Comparison of ENCODE assay signal across 41 mouse cellular contexts in genomic region chr8:19293060-19293459, GRCm38 (mm10). TPM values are rescaled to one million over a fixed set of nuclear protein-coding genes. Genes with fewer than 3 reads are reported as not detected.
"Had no signal": no experiment of that assay in that cellular context is flagged by ENCODE, and none has a peak within 500 bp of the region (broad histone marks: within the 10 kb centered on the region; RNA-seq: fewer than 3 reads in every experiment).

TSS of gene Defb3 (plus strand) at chr8:19293360.

RNA-seq across cellular contexts. Expression of gene Defb3, which starts in this region (rescaled TPM):
- total RNA-seq: heart, postnatal 10 days; heart, postnatal 14 days; heart, postnatal 25 days; heart, postnatal 36 days; heart, postnatal 4 days; hematopoietic stem cell, adult 5-6 weeks; hindbrain, postnatal 0 days; layer of hippocampus, adult 18-20 months; layer of hippocampus, adult 2 months; layer of hippocampus, adult 8-10 months; layer of hippocampus, postnatal 10 days; layer of hippocampus, postnatal 14 days; layer of hippocampus, postnatal 25 days; layer of hippocampus, postnatal 36 days; left cerebral cortex, adult 18-20 months; left cerebral cortex, adult 2 months; left cerebral cortex, adult 8-10 months had no signal
- polyA plus RNA-seq: heart, embryonic 10.5 days; heart, embryonic 11.5 days; heart, embryonic 12.5 days; heart, embryonic 13.5 days; heart, embryonic 14.5 days; heart, embryonic 15.5 days; heart, embryonic 16.5 days; heart, postnatal 0 days; hindbrain, embryonic 10.5 days; hindbrain, embryonic 11.5 days; hindbrain, embryonic 12.5 days; hindbrain, embryonic 13.5 days; hindbrain, embryonic 14.5 days; hindbrain, embryonic 15.5 days; hindbrain, embryonic 16.5 days; hindbrain, postnatal 0 days; inflammation-experienced regulatory T-cells, adult 6 months; intestine, embryonic 14.5 days; intestine, embryonic 15.5 days; intestine, embryonic 16.5 days; intestine, postnatal 0 days; kidney, embryonic 14.5 days; kidney, embryonic 15.5 days; kidney, embryonic 16.5 days; large intestine, adult 2 months had no signal
